Mouse (Mus musculus) liver, postnatal 0 days (tissue): ENCODE results near the gene Cldn3.

Experiments
- CTCF ChIP-seq: sonication (generic); IDR thresholded peaks from 2 replicates; pipeline ENCODE4 v1.5.1; 2016; ENCODE audit warnings: antibody characterized with exemption, low read depth
- EP300 ChIP-seq: IDR thresholded peaks from 2 replicates; pipeline ENCODE4 v1.6.1; 2016; ENCODE audit warnings: antibody characterized with exemption, low read depth, mild to moderate bottlenecking

GRCm38 (mm10) chr5:134939069-134939468 lies 46.9 kb upstream of the Cldn3 start:
- TF ChIP-seq CTCF (no peak), EP300 (no peak)
